Mouse (Mus musculus) intestine, postnatal 0 days (tissue): ENCODE data around the gene BC034090. TPM values are rescaled to one million over a fixed set of nuclear protein-coding genes. Genes with fewer than 3 reads are reported as not detected.

Experiments used
- ATAC-seq: fragments of 200-750 bp; cut with Nextera tagmentation; 2 replicates; pipeline ENCODE4 v1.8.0; 2017; ENCODE audit warnings: mild to moderate bottlenecking, moderate TSS enrichment, moderate library complexity
- H3K27ac ChIP-seq: fragments of 300-500 bp; sonication (generic); 2 replicates; pipeline ENCODE4 v1.5.1; 2014; ENCODE audit warnings: mild to moderate bottlenecking, low read depth, low read length, moderate library complexity
- H3K27me3 ChIP-seq: fragments of 300-500 bp; sonication (generic); replicated peaks from 2 replicates; pipeline ENCODE4 v1.6.1; 2014; ENCODE audit warnings: low read length, mixed read lengths; ENCODE audit not compliant: control insufficient read depth, insufficient read depth
- H3K36me3 ChIP-seq: fragments of 300-500 bp; sonication (generic); 2 replicates; pipeline ENCODE4 v1.6.1; 2014; ENCODE audit warnings: mild to moderate bottlenecking, moderate library complexity; ENCODE audit not compliant: control insufficient read depth, insufficient read depth
- H3K4me1 ChIP-seq: fragments of 300-500 bp; sonication (generic); replicated peaks from 2 replicates; pipeline ENCODE4 v1.6.1; 2014; ENCODE audit warnings: antibody characterized with exemption, low read length, mixed read lengths; ENCODE audit not compliant: control insufficient read depth, insufficient read depth
- H3K4me2 ChIP-seq: fragments of 300-500 bp; sonication (generic); replicated peaks from 2 replicates; pipeline ENCODE4 v1.6.1; 2014; ENCODE audit warnings: low read depth, mild to moderate bottlenecking, moderate library complexity
- H3K4me3 ChIP-seq: fragments of 300-500 bp; sonication (generic); 2 replicates; pipeline ENCODE4 v1.5.1; 2014; ENCODE audit warnings: low read depth, low read length
- H3K9ac ChIP-seq: fragments of 300-500 bp; sonication (generic); 2 replicates; pipeline ENCODE4 v1.6.1; 2014; ENCODE audit warnings: mild to moderate bottlenecking, low read depth, low read length
- H3K9me3 ChIP-seq: fragments of 300-500 bp; sonication (generic); 2 replicates; pipeline ENCODE4 v1.6.1; 2016; ENCODE audit warnings: mixed run types; ENCODE audit not compliant: control insufficient read depth
- CTCF ChIP-seq: sonication (generic); IDR thresholded peaks from 2 replicates; pipeline ENCODE4 v1.5.1; 2016; ENCODE audit warnings: low read depth, mild to moderate bottlenecking, control low read depth, antibody characterized with exemption, moderate library complexity
- WGBS: fragments of 180-500 bp; shearing (Covaris S2); extraction: QIAGEN DNeasy Blood & Tissue Kit; methylation state at CpG from one replicate; pipeline ENCODE4 v1.1.7; 2014; 5-methylcytosine and 5-hydroxymethylcytosine counted together
- polyA plus RNA-seq: library from polyadenylated mRNA; unstranded; fragments of >200 nt; fragmentation: Nextera tagmentation; extraction: Ambion mirVana; gene quantifications from 2 replicates; pipeline ENCODE4 v1.2.1, GENCODE M21; 2015

Gene BC034090
- polyA plus RNA-seq, result 1.0 and 1.3 TPM in 2 replicates

GRCm38 (mm10) chr1:155243797-155244770, at the start of gene BC034090:
BC034090 (minus strand) TSS chr1:155244444.
- WGBS, result 2% methylated on average over 82 of the region's 85 CpGs
- peak; percentile 59 for ATAC-seq
- 0 out of 2 replicates have a peak, but pooled peaks have one; percentile 7 for TF ChIP-seq CTCF
- Histone ChIP-seq H3K27me3 (peaks cover 24% of the 10 kb centered on the region), H3K36me3 (no peaks in the 10 kb centered on the region), H3K27ac (peak within 1 kb of the TSS; percentile 70), H3K4me1 (no peaks in the 10 kb centered on the region), H3K9ac (peak within 1 kb of the TSS; percentile 56), H3K4me3 (peak within 1 kb of the TSS; percentile 51), H3K9me3 (no peaks in the 10 kb centered on the region), H3K4me2 (peak within 1 kb of the TSS; percentile 75)

GRCm38 (mm10) chr1:155293446-155293845, 49.2 kb upstream of the BC034090 start:
- Histone ChIP-seq H3K4me3 (no peak overlapping the region), H3K27me3 (no peaks in the 10 kb centered on the region), H3K36me3 (peaks cover 10% of the 10 kb centered on the region), H3K27ac (no peak overlapping the region), H3K4me2 (no peak overlapping the region), H3K9ac (no peak overlapping the region), H3K9me3 (no peaks in the 10 kb centered on the region), H3K4me1 (no peaks in the 10 kb centered on the region)
- TF ChIP-seq CTCF, result peak; percentile 83
- ATAC-seq, result no peak
- 10% methylated on average over 3 of the region's 3 CpGs for WGBS

GRCm38 (mm10) chr1:155289411-155289810, 45.2 kb upstream of the BC034090 start:
- peaks cover 22% of the 10 kb centered on the region for H3K36me3 ChIP-seq
- H3K27me3 ChIP-seq, result no peaks in the 10 kb centered on the region
- H3K27ac ChIP-seq, result no peak overlapping the region
- ATAC-seq, result no peak
- H3K9ac ChIP-seq, result no peak overlapping the region
- no peaks in the 10 kb centered on the region for H3K4me1 ChIP-seq
- no peak overlapping the region for H3K4me2 ChIP-seq
- WGBS, result 87% methylated on average over 1 of the region's 1 CpGs
- H3K4me3 ChIP-seq, result no peak overlapping the region
- no peak for TF ChIP-seq CTCF
- H3K9me3 ChIP-seq, result no peaks in the 10 kb centered on the region

- H3K4me2 ChIP-seq, result no peak overlapping the region
- no peak overlapping the region for H3K27ac ChIP-seq
- no peaks in the 10 kb centered on the region for H3K27me3 ChIP-seq
- no peak for TF ChIP-seq CTCF
- H3K9me3 ChIP-seq, result no peaks in the 10 kb centered on the region
- no peak for ATAC-seq
- 84% methylated on average over 3 of the region's 3 CpGs for WGBS
- H3K9ac ChIP-seq, result no peak overlapping the region
- peaks cover 36% of the 10 kb centered on the region for H3K36me3 ChIP-seq
- H3K4me1 ChIP-seq, result no peaks in the 10 kb centered on the region
- H3K4me3 ChIP-seq, result no peak overlapping the region
Observed at GRCm38 (mm10) chr1:155288033-155288432, 43.8 kb upstream of the BC034090 start.

GRCm38 (mm10) chr1:155283808-155284207, 39.6 kb upstream of the BC034090 start:
- 90% methylated on average over 7 of the region's 7 CpGs for WGBS
- peaks cover 43% of the 10 kb centered on the region for H3K36me3 ChIP-seq
- no peak overlapping the region for H3K27ac ChIP-seq
- H3K4me1 ChIP-seq, result no peaks in the 10 kb centered on the region
- no peak overlapping the region for H3K4me3 ChIP-seq
- no peak for ATAC-seq
- no peak overlapping the region for H3K4me2 ChIP-seq
- no peaks in the 10 kb centered on the region for H3K27me3 ChIP-seq
- H3K9ac ChIP-seq, result no peak overlapping the region
- H3K9me3 ChIP-seq, result no peaks in the 10 kb centered on the region
- no peak for TF ChIP-seq CTCF

DNA sequence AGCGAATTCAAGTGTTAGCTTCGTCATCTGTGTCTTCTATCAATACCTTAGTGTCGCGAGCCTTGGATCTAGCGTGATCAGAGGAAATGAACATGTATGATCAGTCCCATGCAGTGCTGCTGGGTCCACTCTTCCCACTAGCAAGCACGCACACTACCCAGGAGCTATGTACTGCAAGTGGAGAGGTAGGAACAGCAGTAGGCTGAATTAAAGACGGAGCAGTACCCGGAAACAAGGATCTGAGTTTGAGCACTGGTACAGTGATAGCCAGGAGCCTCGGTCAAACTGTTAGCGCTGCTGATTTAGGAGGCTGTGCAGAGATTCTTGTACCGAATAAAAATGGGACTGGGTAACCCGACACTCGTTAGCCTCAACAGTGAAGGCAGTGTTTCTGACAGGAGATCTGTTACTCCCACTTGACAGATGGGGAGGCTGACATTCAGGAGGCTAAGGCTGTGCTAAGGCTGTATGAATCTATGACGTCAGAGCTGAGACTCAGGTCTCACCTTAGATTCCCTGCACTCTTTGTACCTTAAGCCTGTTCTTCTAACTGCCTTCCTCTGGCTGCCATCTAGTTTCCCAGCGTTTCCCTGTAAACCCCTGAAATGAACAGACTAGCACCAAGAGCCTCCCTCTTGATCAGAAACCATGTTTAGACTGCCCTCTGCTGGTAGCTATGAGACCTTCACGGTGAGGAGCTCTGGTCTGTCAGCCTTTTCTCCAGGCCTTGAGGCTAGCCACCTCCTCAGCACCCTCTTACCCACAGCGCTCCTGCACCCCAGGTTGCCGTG, 37.0 kb upstream of the BC034090 start:
- Histone ChIP-seq H3K27ac (no peak overlapping the region), H3K9me3 (no peaks in the 10 kb centered on the region), H3K36me3 (peaks cover 31% of the 10 kb centered on the region), H3K27me3 (no peaks in the 10 kb centered on the region), H3K9ac (no peak overlapping the region), H3K4me3 (no peak overlapping the region), H3K4me1 (0 out of 2 replicates have a peak, but pooled peaks cover 2% of the 10 kb centered on the region), H3K4me2 (no peak overlapping the region)
- TF ChIP-seq CTCF, result peak; percentile 91
- 61% methylated on average over 18 of the region's 18 CpGs for WGBS
- peak; percentile 54; the same call in 1 of the 2 replicates for ATAC-seq
